Mouse (Mus musculus) heart, embryonic 13.5 days (tissue): Measurements from ENCODE around the gene Rdm1. TPM values are rescaled to one million over a fixed set of nuclear protein-coding genes. Genes with fewer than 3 reads are reported as not detected.

Experiments
- ATAC-seq: fragments of 200-750 bp; cut with Nextera tagmentation; 2 replicates; pipeline ENCODE4 v1.8.0; 2017; ENCODE audit warnings: moderate TSS enrichment; ENCODE audit not compliant: insufficient number of reproducible peaks, low FRiP score, low TSS enrichment; ENCODE audit errors: extremely low read depth
- H3K27ac ChIP-seq: fragments of 300-500 bp; sonication (generic); replicated peaks from 2 replicates; pipeline ENCODE4 v1.5.1; 2015; ENCODE audit warnings: moderate library complexity, mild to moderate bottlenecking, inconsistent platforms
- H3K27me3 ChIP-seq: fragments of 300-500 bp; sonication (generic); replicated peaks from 2 replicates; pipeline ENCODE4 v1.6.1; 2015; ENCODE audit warnings: mild to moderate bottlenecking, inconsistent platforms
- H3K36me3 ChIP-seq: fragments of 300-500 bp; sonication (generic); 2 replicates; pipeline ENCODE4 v1.6.1; 2015; ENCODE audit warnings: mild to moderate bottlenecking, inconsistent platforms
- H3K4me1 ChIP-seq: fragments of 300-500 bp; sonication (generic); 2 replicates; pipeline ENCODE4 v1.6.1; 2015; ENCODE audit warnings: inconsistent platforms
- H3K4me2 ChIP-seq: fragments of 300-500 bp; sonication (generic); 2 replicates; pipeline ENCODE4 v1.6.1; 2015; ENCODE audit warnings: inconsistent platforms, mild to moderate bottlenecking, moderate library complexity
- H3K4me3 ChIP-seq: fragments of 300-500 bp; sonication (generic); 2 replicates; pipeline ENCODE4 v1.5.1; 2015; ENCODE audit warnings: moderate library complexity, mild to moderate bottlenecking, inconsistent platforms
- H3K9ac ChIP-seq: fragments of 300-500 bp; sonication (generic); 2 replicates; pipeline ENCODE4 v1.6.1; 2015; ENCODE audit warnings: inconsistent platforms, mild to moderate bottlenecking, moderate library complexity
- H3K9me3 ChIP-seq: fragments of 300-500 bp; sonication (generic); 2 replicates; pipeline ENCODE4 v1.6.1; 2016; ENCODE audit warnings: inconsistent platforms
- WGBS: fragments of 180-500 bp; shearing (Covaris S2); methylation state at CpG from one replicate; pipeline ENCODE4 v1.1.7; 2015; ENCODE audit warnings: mixed read lengths; 5-methylcytosine and 5-hydroxymethylcytosine counted together
- polyA plus RNA-seq: library from polyadenylated mRNA; unstranded; fragments of >200 nt; fragmentation: Nextera tagmentation; extraction: Ambion mirVana; gene quantifications from 2 replicates; pipeline ENCODE4 v1.2.1, GENCODE M21; 2015

Rdm1 gene
- polyA plus RNA-seq, 1 experiment from 2014 or later: 31.8 TPM

DNA sequence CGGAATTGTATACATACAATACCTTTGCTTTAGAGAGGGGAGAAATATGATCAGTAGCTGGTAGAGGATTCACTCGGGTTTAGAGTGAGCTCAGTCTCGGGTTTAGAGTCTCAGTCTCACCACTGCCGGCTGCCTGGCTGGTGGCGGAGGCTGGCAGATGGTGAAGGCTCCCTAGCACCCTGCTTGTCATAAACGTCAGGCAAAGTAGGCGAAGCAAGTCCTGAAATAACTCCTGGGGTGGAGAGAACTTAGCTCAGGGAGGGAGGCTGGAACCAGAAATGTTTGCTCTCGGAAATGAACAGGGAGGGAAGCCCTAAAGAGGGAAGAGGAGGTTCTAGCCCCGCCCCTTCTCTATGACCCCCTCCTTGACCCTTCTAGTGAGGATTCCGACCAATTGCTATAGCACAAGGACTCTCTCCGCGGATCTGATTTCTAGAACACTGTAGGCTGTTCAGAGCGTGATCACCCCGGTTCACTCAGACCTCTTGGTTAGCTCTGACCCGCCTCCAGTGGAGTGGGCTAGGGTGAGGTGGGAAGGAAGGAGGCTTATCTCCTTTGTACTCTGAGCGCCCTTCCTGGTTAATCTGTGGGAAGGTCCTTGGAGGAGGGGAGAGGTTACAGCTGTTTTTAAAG, 46.1 kb downstream of the Rdm1 start:
- Histone ChIP-seq H3K9ac (peak overlapping the region; percentile 38), H3K9me3 (no peaks in the 10 kb centered on the region), H3K27ac (peak overlapping the region; percentile 88), H3K4me2 (peak overlapping the region; percentile 48), H3K27me3 (no peaks in the 10 kb centered on the region), H3K36me3 (no peaks in the 10 kb centered on the region), H3K4me3 (peak overlapping the region; percentile 7; the same call in 1 of the 2 replicates), H3K4me1 (peaks cover 42% of the 10 kb centered on the region)
- ATAC-seq: 0 out of 2 replicates have a peak, but pooled peaks have one; percentile 43
- 12% methylated on average over 16 of the region's 16 CpGs for WGBS

DNA sequence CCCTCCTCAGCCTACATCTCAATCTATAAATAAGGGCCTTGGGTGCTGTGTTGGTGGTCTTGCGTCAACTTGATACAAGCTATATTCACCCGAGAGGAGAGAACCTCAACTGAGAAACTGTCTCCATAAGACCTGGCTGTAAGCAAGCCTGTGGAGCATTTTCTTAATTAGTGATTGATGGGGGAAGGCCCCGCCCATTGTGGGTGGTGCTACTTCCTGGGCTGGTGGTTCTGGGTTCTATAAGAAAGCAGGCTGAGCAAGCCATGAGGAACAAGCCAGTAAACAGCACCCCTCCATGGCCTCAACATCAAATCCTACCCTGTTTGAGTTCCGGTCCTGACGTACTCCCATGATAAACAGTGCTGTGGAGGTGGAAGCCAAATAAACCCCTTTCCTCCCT, 47.1 kb downstream of the Rdm1 start:
- H3K36me3 ChIP-seq: no peaks in the 10 kb centered on the region
- 87% methylated on average over 5 of the region's 5 CpGs for WGBS
- H3K27ac ChIP-seq: peak overlapping the region; percentile 88
- H3K4me1 ChIP-seq: peaks cover 32% of the 10 kb centered on the region
- H3K9ac ChIP-seq: no peak overlapping the region
- no peak for ATAC-seq
- no peaks in the 10 kb centered on the region for H3K27me3 ChIP-seq
- H3K4me3 ChIP-seq: no peak overlapping the region
- no peaks in the 10 kb centered on the region for H3K9me3 ChIP-seq
- no peak overlapping the region for H3K4me2 ChIP-seq

DNA sequence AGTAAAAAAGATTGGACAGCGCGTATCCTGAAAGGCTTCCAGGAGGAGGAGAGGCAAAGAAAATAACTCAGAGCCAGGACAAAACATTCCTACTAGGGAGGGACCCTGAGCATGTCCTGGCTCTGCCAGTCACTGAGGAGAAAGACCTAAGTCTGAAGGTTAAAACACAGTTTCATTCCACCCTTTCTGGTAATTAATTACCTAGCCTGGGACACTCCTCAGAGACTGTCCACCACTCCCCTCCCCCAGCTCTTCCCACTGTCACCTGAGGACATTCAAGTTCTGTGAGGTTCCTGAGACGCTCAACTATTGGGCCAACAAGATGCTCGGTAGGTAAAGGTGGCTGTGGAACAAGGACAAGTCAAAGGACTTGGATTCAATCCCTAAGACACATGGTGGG, 48.4 kb downstream of the Rdm1 start:
- 78% methylated on average over 4 of the region's 4 CpGs for WGBS
- no peak overlapping the region for H3K4me3 ChIP-seq

DNA sequence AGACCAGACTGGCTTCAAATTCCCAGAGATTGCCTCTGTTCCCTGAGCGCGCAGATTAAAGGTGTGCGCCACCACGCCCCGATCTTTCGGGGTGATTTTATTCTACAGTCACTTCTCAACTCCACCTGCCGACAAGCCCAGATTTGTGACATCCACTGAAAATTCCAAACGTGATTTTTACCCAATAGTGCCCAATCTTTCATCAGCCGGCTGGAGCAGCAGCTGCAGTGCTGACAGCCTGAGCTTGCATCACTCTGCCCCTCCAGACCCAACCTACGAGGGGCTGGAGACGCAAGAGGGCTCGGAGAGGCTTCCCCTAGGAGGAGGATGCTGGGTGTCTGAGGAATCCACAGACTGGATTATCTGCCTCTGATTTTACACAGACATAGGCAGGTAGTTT, 50.7 kb downstream of the Rdm1 start:
- H3K9ac ChIP-seq: no peak overlapping the region
- ATAC-seq: no peak
- H3K9me3 ChIP-seq: no peaks in the 10 kb centered on the region
- 65% methylated on average over 12 of the region's 12 CpGs for WGBS
- no peak overlapping the region for H3K27ac ChIP-seq
- no peaks in the 10 kb centered on the region for H3K27me3 ChIP-seq
- no peaks in the 10 kb centered on the region for H3K36me3 ChIP-seq
- H3K4me1 ChIP-seq: peaks cover 23% of the 10 kb centered on the region
- H3K4me2 ChIP-seq: no peak overlapping the region
- H3K4me3 ChIP-seq: no peak overlapping the region

More for the DNA sequence above, 48.4 kb downstream of the Rdm1 start:
- H3K27me3 ChIP-seq: no peaks in the 10 kb centered on the region
- no peaks in the 10 kb centered on the region for H3K9me3 ChIP-seq
- peaks cover 20% of the 10 kb centered on the region for H3K4me1 ChIP-seq
- no peak for ATAC-seq
- H3K36me3 ChIP-seq: no peaks in the 10 kb centered on the region
- no peak overlapping the region for H3K9ac ChIP-seq
- no peak overlapping the region for H3K4me2 ChIP-seq
- no peak overlapping the region for H3K27ac ChIP-seq

DNA sequence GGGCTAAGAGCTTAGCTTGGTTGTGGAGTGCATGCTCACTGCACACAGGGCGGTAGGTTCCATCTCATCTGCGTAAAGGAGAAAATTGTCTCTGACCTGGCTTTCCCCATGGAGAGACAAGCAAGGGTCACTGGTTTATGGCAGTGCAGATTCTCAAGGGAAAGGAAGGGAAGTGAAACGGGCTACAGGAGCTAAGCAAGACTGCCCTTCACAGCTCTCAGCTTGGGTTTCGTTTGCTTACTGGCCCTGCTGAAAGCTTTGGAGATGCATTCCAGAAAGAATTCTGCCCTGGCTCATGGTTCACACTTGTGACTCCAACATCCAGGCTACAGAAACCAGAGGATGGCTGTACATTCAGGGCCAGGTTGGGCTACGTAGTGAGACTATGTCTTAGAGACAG, 51.8 kb downstream of the Rdm1 start:
- Histone ChIP-seq H3K27ac (peak overlapping the region; percentile 63; the same call in 1 of the 2 replicates), H3K4me1 (peaks cover 12% of the 10 kb centered on the region), H3K4me2 (no peak overlapping the region), H3K9me3 (no peaks in the 10 kb centered on the region), H3K27me3 (no peaks in the 10 kb centered on the region), H3K9ac (no peak overlapping the region), H3K4me3 (no peak overlapping the region), H3K36me3 (no peaks in the 10 kb centered on the region)
- ATAC-seq: no peak
- WGBS: 71% methylated on average over 5 of the region's 5 CpGs

DNA sequence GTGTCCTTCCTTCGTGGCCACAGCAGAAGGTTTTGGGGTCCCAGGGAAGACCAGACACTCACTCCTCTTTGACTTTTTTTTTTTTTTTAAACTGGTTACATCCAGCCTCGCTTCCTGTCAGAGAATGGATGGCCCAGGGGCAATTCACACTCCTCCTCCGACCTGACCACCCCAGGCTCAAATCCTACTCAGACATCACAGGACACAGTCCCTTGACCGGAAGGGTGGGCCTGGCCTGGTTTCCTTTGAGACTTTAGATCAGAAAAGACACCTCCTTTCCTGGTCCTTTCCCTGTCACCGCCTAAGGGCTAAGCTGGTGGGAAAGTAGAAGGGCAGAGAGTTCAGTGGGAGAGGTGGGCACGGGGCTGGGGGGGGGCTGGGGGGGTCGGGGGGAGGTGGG, 52.9 kb downstream of the Rdm1 start:
- Histone ChIP-seq H3K4me1 (peaks cover 9% of the 10 kb centered on the region), H3K27me3 (no peaks in the 10 kb centered on the region), H3K27ac (peak overlapping the region; percentile 63; the same call in 1 of the 2 replicates), H3K9ac (no peak overlapping the region), H3K4me2 (no peak overlapping the region), H3K9me3 (no peaks in the 10 kb centered on the region), H3K36me3 (no peaks in the 10 kb centered on the region), H3K4me3 (no peak overlapping the region)
- WGBS: 33% methylated on average over 7 of the region's 7 CpGs
- ATAC-seq: no peak

DNA sequence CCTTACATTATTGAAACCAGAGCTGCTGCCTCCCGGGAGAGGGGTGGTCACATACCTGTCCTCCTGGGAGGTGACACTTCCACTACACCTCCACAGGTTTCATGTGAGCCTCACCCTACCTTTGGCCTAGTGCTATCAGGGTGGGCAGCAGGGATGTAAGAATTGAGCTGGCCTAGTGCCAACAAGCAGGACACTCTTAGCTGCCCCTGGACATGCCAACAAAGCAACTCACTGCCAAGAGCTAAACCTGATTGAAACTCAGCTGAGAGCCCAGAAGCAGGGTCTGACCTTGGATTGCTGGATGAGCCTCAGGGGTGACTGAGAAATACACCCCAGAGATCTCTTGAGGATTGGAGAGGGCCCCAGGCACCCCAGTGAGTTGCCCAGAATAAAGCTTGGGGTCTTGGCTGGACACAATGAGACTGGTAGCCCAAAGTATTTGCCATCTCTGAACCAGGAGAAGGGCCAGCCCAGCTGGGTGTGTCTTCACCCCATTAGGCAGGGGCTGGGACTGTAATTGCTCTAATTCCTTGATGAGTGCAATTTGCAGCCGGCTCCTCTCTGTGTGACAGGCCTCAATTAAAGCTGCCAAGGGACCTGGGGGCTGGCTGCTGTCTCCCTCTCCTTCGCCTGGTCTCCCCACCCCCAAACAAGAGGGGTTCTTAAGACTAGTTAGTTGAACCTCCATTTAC, 53.8 kb downstream of the Rdm1 start:
- H3K4me3 ChIP-seq: no peak overlapping the region
- no peak for ATAC-seq
- no peaks in the 10 kb centered on the region for H3K9me3 ChIP-seq
- H3K9ac ChIP-seq: no peak overlapping the region; the same call in 1 of the 2 replicates
- 54% methylated on average over 3 of the region's 3 CpGs for WGBS
- no peaks in the 10 kb centered on the region for H3K36me3 ChIP-seq
- no peak overlapping the region for H3K4me2 ChIP-seq
- peaks cover 9% of the 10 kb centered on the region for H3K4me1 ChIP-seq
- no peaks in the 10 kb centered on the region for H3K27me3 ChIP-seq
- H3K27ac ChIP-seq: peak overlapping the region; percentile 21

DNA sequence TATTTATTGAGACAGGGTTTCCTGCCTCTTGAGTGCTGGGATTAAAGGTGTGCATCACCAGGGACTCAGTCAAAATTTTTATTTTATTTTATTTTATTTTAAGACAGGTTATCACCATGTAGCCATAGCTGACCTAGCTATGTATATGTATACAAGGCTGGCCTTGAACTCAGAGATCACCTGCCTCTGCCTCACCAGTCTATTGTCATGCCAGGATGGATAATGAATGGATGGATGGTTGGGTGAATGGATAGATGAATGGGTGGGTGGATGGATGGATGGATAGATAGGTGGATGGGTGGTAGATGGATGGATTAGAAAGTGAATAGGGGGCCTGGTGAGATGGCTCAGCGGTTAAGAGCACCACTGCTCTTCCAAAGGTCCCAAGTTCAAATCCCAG, 55.0 kb downstream of the Rdm1 start:
- H3K4me1 ChIP-seq: peaks cover 13% of the 10 kb centered on the region
- H3K4me2 ChIP-seq: no peak overlapping the region
- no peak overlapping the region for H3K9ac ChIP-seq
- no peak for ATAC-seq
- 78% methylated on average over 1 of the region's 1 CpGs for WGBS
- H3K27me3 ChIP-seq: no peaks in the 10 kb centered on the region
- no peak overlapping the region for H3K4me3 ChIP-seq
- no peaks in the 10 kb centered on the region for H3K36me3 ChIP-seq
- H3K9me3 ChIP-seq: no peaks in the 10 kb centered on the region
- no peak overlapping the region for H3K27ac ChIP-seq

DNA sequence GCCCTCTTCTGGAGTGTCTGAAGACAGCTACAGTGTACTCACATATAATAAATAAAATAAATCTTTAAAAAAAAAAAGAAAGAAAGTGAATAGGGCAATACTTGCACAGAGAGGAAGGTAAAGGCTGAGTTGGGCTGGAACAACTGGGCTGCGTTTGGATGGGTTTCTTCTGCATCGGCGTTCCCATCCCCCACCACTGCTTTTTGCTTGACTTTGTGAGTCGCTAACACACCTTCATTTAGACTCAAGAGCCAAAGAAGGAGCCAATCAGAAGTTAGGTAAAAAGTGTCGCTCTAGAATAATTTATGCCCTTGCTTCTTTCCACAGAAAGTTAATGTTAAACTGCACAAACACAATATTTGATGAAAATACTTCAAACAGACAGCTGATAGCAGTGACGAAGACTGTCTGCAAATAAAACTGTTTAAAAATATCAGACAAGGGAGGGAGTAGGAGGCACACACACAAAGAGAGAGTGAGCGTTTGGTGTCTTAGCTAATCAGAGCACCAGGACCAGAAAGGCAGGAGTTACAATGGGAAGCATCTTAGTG, 55.5 kb downstream of the Rdm1 start:
- no peak overlapping the region for H3K4me2 ChIP-seq
- ATAC-seq: no peak
- 69% methylated on average over 7 of the region's 7 CpGs for WGBS
- H3K36me3 ChIP-seq: no peaks in the 10 kb centered on the region
- H3K4me3 ChIP-seq: no peak overlapping the region
- H3K27me3 ChIP-seq: no peaks in the 10 kb centered on the region
- no peaks in the 10 kb centered on the region for H3K9me3 ChIP-seq
- H3K27ac ChIP-seq: no peak overlapping the region
- no peak overlapping the region for H3K9ac ChIP-seq
- peaks cover 18% of the 10 kb centered on the region for H3K4me1 ChIP-seq
